Mouse (Mus musculus): ENCODE results near the gene Elk1.

GRCm38 (mm10) chrX:20946055-20946454 is 4.4 kb downstream of the Elk1 start:
- TF ChIP-seq GATA1 (IDR thresholded peaks at IDR 0.05; ENCODE audit: borderline replicate concordance, low read length) (no peak), FLI1 (IDR thresholded peaks at IDR 0.05; ENCODE audit: low read length) (no peak)
